ENCODE assay signal across 23 mouse cellular contexts in the genomic region with DNA sequence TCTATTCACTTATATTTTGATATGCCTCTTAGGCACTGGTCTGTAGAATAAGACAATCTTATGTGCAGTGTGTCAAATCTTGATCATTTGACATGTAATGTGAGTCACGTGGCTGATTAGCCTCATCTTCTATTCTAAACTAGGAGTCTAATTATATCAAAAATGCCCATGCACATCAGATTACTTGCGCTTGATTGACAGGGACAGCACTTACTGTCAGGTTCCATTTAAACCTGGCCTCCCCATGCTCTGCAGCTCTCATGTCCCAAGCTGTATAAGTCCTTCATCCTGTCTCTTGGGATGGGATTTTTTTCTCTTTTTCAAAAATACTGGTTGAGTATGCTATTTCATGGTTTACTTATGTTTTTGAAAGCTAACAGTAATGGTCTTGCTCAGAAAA.
DNase-seq lines count a peak whose midpoint lies in the region; ATAC-seq and TF ChIP-seq lines count a peak whose summit lies in the region.
"Had no signal": no experiment of that assay in that cellular context is flagged by ENCODE, and none has a peak within 500 bp of the region (broad histone marks: within the 10 kb centered on the region; RNA-seq: fewer than 3 reads in every experiment).

No protein-coding gene starts in this region.

- no peak overlapping the region for H3K4me3 ChIP-seq in forebrain, embryonic 13.5 days
- no peak overlapping the region for H3K4me3 ChIP-seq in forebrain, embryonic 10.5 days
- no peak overlapping the region for H3K4me3 ChIP-seq in forebrain, embryonic 16.5 days (replicated peaks; ENCODE audit: low read length)
- no peak overlapping the region for H3K4me3 ChIP-seq in forebrain, embryonic 11.5 days (ENCODE audit: low read depth, low read length)
- H3K4me3 ChIP-seq in midbrain, embryonic 15.5 days = no peak overlapping the region
- H3K4me3 ChIP-seq in midbrain, postnatal 0 days (ENCODE audit: low read depth, low read length) = no peak overlapping the region
- H3K4me3 ChIP-seq: embryonic facial prominence, embryonic 12.5 days; embryonic facial prominence, embryonic 15.5 days; heart, adult 2 months; heart, embryonic 10.5 days; heart, embryonic 13.5 days; hindbrain, embryonic 12.5 days; hindbrain, embryonic 15.5 days had no signal

- DNase-seq in forebrain, embryonic 10.5 days (ENCODE audit: extremely low spot score, low spot score) = no peak
- no peak for DNase-seq in forebrain, embryonic 11.5 days (ENCODE audit: low spot score)
- no peak for DNase-seq in midbrain, postnatal 0 days (ENCODE audit: low spot score)
- DNase-seq in right cerebral cortex, postnatal 25 days = no peak
- DNase-seq in heart, postnatal 10 days = no peak
- DNase-seq: adrenal gland, postnatal 10 days; adrenal gland, postnatal 36 days; cerebellum, adult 11 months; cerebellum, adult 2 months; cerebellum, adult 9-11 months; cerebellum, postnatal 25 days; gastrocnemius, postnatal 10 days; gastrocnemius, postnatal 36 days; heart, adult 2 months had no signal

- TF ChIP-seq CTCF in midbrain, postnatal 0 days (IDR thresholded peaks at IDR 0.05) = no peak

- no peak overlapping the region for H3K9ac ChIP-seq in forebrain, embryonic 13.5 days
- no peak overlapping the region for H3K9ac ChIP-seq in forebrain, embryonic 16.5 days (replicated peaks; ENCODE audit: low read depth, low read length)
- no peak overlapping the region for H3K9ac ChIP-seq in forebrain, embryonic 11.5 days (ENCODE audit: low read length)
- no peak overlapping the region for H3K9ac ChIP-seq in midbrain, embryonic 15.5 days
- no peak overlapping the region for H3K9ac ChIP-seq in midbrain, postnatal 0 days (replicated peaks; ENCODE audit: low read length, poor library complexity, severe bottlenecking)
- H3K9ac ChIP-seq: embryonic facial prominence, embryonic 12.5 days; embryonic facial prominence, embryonic 15.5 days; heart, embryonic 13.5 days; hindbrain, embryonic 12.5 days; hindbrain, embryonic 15.5 days had no signal

- 62% methylated on average over 2 of the region's 2 CpGs for WGBS in forebrain, embryonic 13.5 days
- WGBS in forebrain, embryonic 10.5 days = 87% methylated on average over 2 of the region's 2 CpGs
- WGBS in forebrain, embryonic 16.5 days = 55% methylated on average over 2 of the region's 2 CpGs
- WGBS in forebrain, embryonic 11.5 days = 81% methylated on average over 2 of the region's 2 CpGs
- WGBS in midbrain, embryonic 15.5 days = 69% methylated on average over 2 of the region's 2 CpGs
- WGBS in midbrain, postnatal 0 days = 61% methylated on average over 2 of the region's 2 CpGs

- no peaks in the 10 kb centered on the region for H3K27me3 ChIP-seq in forebrain, embryonic 13.5 days
- H3K27me3 ChIP-seq in forebrain, embryonic 10.5 days (ENCODE audit: poor library complexity, severe bottlenecking) = no peaks in the 10 kb centered on the region
- no peaks in the 10 kb centered on the region for H3K27me3 ChIP-seq in forebrain, embryonic 16.5 days (replicated peaks; ENCODE audit: control insufficient read depth, insufficient read depth, low read length)
- no peaks in the 10 kb centered on the region for H3K27me3 ChIP-seq in forebrain, embryonic 11.5 days (ENCODE audit: control insufficient read depth, insufficient read depth, low read length)
- no peaks in the 10 kb centered on the region for H3K27me3 ChIP-seq in midbrain, embryonic 15.5 days (replicated peaks)
- H3K27me3 ChIP-seq in midbrain, postnatal 0 days (ENCODE audit: insufficient read depth, low read length) = no peaks in the 10 kb centered on the region
- H3K27me3 ChIP-seq: embryonic facial prominence, embryonic 12.5 days; embryonic facial prominence, embryonic 15.5 days; heart, embryonic 13.5 days; hindbrain, embryonic 12.5 days; hindbrain, embryonic 15.5 days had no signal

- H3K4me1 ChIP-seq in forebrain, embryonic 13.5 days = peaks cover 11% of the 10 kb centered on the region
- no peaks in the 10 kb centered on the region for H3K4me1 ChIP-seq in forebrain, embryonic 10.5 days
- H3K4me1 ChIP-seq in forebrain, embryonic 16.5 days (replicated peaks; ENCODE audit: control insufficient read depth, insufficient read depth, low read length) = peaks cover 8% of the 10 kb centered on the region; the same call in 1 of the 2 replicates
- H3K4me1 ChIP-seq in forebrain, embryonic 11.5 days (replicated peaks; ENCODE audit: control insufficient read depth, insufficient read depth, low read length) = no peaks in the 10 kb centered on the region
- H3K4me1 ChIP-seq in midbrain, embryonic 15.5 days = peaks cover 9% of the 10 kb centered on the region; the same call in 1 of the 2 replicates
- no peaks in the 10 kb centered on the region for H3K4me1 ChIP-seq in midbrain, postnatal 0 days (ENCODE audit: insufficient read depth, low read length)
- H3K4me1 ChIP-seq: embryonic facial prominence, embryonic 12.5 days; embryonic facial prominence, embryonic 15.5 days; heart, embryonic 10.5 days; heart, embryonic 13.5 days; hindbrain, embryonic 12.5 days; hindbrain, embryonic 15.5 days had no signal

- peak overlapping the region; percentile 51; the same call in 1 of the 2 replicates for H3K27ac ChIP-seq in forebrain, embryonic 13.5 days
- H3K27ac ChIP-seq in forebrain, embryonic 10.5 days = no peak overlapping the region
- no peak overlapping the region for H3K27ac ChIP-seq in forebrain, embryonic 16.5 days (ENCODE audit: low read length)
- H3K27ac ChIP-seq in forebrain, embryonic 11.5 days (ENCODE audit: low read depth, low read length) = no peak overlapping the region
- no peak overlapping the region for H3K27ac ChIP-seq in midbrain, embryonic 15.5 days
- H3K27ac ChIP-seq in midbrain, postnatal 0 days (ENCODE audit: low read depth, low read length) = no peak overlapping the region
- H3K27ac ChIP-seq: embryonic facial prominence, embryonic 12.5 days; embryonic facial prominence, embryonic 15.5 days; heart, adult 2 months; heart, embryonic 10.5 days; heart, embryonic 13.5 days; hindbrain, embryonic 12.5 days had no signal

- intact Hi-C loops in heart, postnatal 10 days (cut with DNase I) = no loop called here

- no peaks in the 10 kb centered on the region for H3K9me3 ChIP-seq in forebrain, embryonic 13.5 days (replicated peaks)
- H3K9me3 ChIP-seq in forebrain, embryonic 10.5 days = no peaks in the 10 kb centered on the region
- no peaks in the 10 kb centered on the region for H3K9me3 ChIP-seq in forebrain, embryonic 16.5 days (ENCODE audit: control insufficient read depth, low read length)
- no peaks in the 10 kb centered on the region for H3K9me3 ChIP-seq in forebrain, embryonic 11.5 days (ENCODE audit: control insufficient read depth, low read length)
- no peaks in the 10 kb centered on the region for H3K9me3 ChIP-seq in midbrain, embryonic 15.5 days
- H3K9me3 ChIP-seq in midbrain, postnatal 0 days (ENCODE audit: low read length) = no peaks in the 10 kb centered on the region
- H3K9me3 ChIP-seq: embryonic facial prominence, embryonic 12.5 days; embryonic facial prominence, embryonic 15.5 days; heart, embryonic 10.5 days; hindbrain, embryonic 12.5 days; hindbrain, embryonic 15.5 days had no signal

- ATAC-seq in forebrain, embryonic 13.5 days = peak; percentile 49; the same call in 1 of the 2 replicates
- peak; percentile 31 for ATAC-seq in forebrain, embryonic 16.5 days
- no peak for ATAC-seq in forebrain, embryonic 11.5 days (replicated peaks; ENCODE audit: low FRiP score)
- peak; percentile 56; the same call in 1 of the 2 replicates for ATAC-seq in midbrain, embryonic 15.5 days (replicated peaks)
- no peak for ATAC-seq in midbrain, postnatal 0 days (ENCODE audit: low FRiP score)

- H3K36me3 ChIP-seq in forebrain, embryonic 13.5 days (ENCODE audit: poor library complexity, severe bottlenecking) = no peaks in the 10 kb centered on the region
- no peaks in the 10 kb centered on the region for H3K36me3 ChIP-seq in forebrain, embryonic 10.5 days (replicated peaks)
- H3K36me3 ChIP-seq in forebrain, embryonic 16.5 days (ENCODE audit: control insufficient read depth, insufficient read depth) = no peaks in the 10 kb centered on the region
- no peaks in the 10 kb centered on the region for H3K36me3 ChIP-seq in forebrain, embryonic 11.5 days (ENCODE audit: control insufficient read depth, insufficient read depth, low read length)
- H3K36me3 ChIP-seq in midbrain, embryonic 15.5 days (replicated peaks) = no peaks in the 10 kb centered on the region
- no peaks in the 10 kb centered on the region for H3K36me3 ChIP-seq in midbrain, postnatal 0 days (ENCODE audit: insufficient read depth, low read length)
- H3K36me3 ChIP-seq: embryonic facial prominence, embryonic 12.5 days; embryonic facial prominence, embryonic 15.5 days; heart, embryonic 10.5 days; heart, embryonic 13.5 days; hindbrain, embryonic 12.5 days; hindbrain, embryonic 15.5 days had no signal

- H3K4me2 ChIP-seq in forebrain, embryonic 13.5 days = no peak overlapping the region
- no peak overlapping the region for H3K4me2 ChIP-seq in forebrain, embryonic 16.5 days (ENCODE audit: low read length)
- no peak overlapping the region for H3K4me2 ChIP-seq in forebrain, embryonic 11.5 days (ENCODE audit: low read depth, low read length, severe bottlenecking)
- no peak overlapping the region for H3K4me2 ChIP-seq in midbrain, embryonic 15.5 days
- H3K4me2 ChIP-seq in midbrain, postnatal 0 days (ENCODE audit: low read depth, low read length, poor library complexity, severe bottlenecking) = no peak overlapping the region
- H3K4me2 ChIP-seq: embryonic facial prominence, embryonic 12.5 days; embryonic facial prominence, embryonic 15.5 days; heart, embryonic 13.5 days; hindbrain, embryonic 12.5 days; hindbrain, embryonic 15.5 days had no signal

Comparison
In these comparisons a context has a peak if more than half of its experiments do, and no peak if none do; other contexts are left out.
1. ATAC-seq: peak in forebrain, embryonic 13.5 days (single experiment), forebrain, embryonic 16.5 days (single experiment) and midbrain, embryonic 15.5 days (single experiment); none in forebrain, embryonic 11.5 days (single experiment) and midbrain, postnatal 0 days (single experiment).